Mouse (Mus musculus) ES-E14 (cell line): ENCODE measurements at regions not wholly inside any gene's neighbourhood (a gene's known extent, or its start where the extent isn't known, plus 50 kb on each side); places are given as distances from the start of the nearest gene placed in this dataset.
A peak's percentile ranks its signal among the peaks of the same experiment; 100 is the strongest.
"Not testable (repeated sequence)": the region's sequence is repeated elsewhere in the genome, so short reads cannot be mapped to it uniquely, and the experiment has no call there.

Experiments used
- DNase-seq: peaks from one replicate; pipeline ENCODE4 v3.0.0-alpha.2; 2013; ENCODE audit warnings: low read depth, low spot score
- H3K27ac ChIP-seq: 2 replicates; pipeline ENCODE4 v1.5.1; 2012; ENCODE audit warnings: low read depth, mild to moderate bottlenecking, low read length, moderate library complexity, mixed read lengths; ENCODE audit not compliant: poor library complexity, insufficient read depth, severe bottlenecking
- H3K36me3 ChIP-seq: 2 replicates; pipeline ENCODE4 v1.6.1; 2012; ENCODE audit warnings: mild to moderate bottlenecking, low read length, moderate library complexity, mixed read lengths; ENCODE audit not compliant: control insufficient read depth, poor library complexity, insufficient read depth, severe bottlenecking
- H3K4me1 ChIP-seq, 2 experiments: fragments of 150-350 bp in 1 of 2; sonication (generic) in 1 of 2; 2 replicates each; pipeline ENCODE4 v1.6.1; 2012; ENCODE audit warnings: low read length in 2 of 2, mild to moderate bottlenecking in 1 of 2, mixed read lengths in 1 of 2; ENCODE audit not compliant: control insufficient read depth in 2 of 2, insufficient read depth in 2 of 2, poor library complexity in 1 of 2
- H3K4me3 ChIP-seq, 2 experiments: fragments of 150-350 bp in 1 of 2; sonication (generic) in 1 of 2; 2 replicates each; pipeline ENCODE4 v1.5.1; 2012; ENCODE audit warnings: low read length in 2 of 2, low read depth in 1 of 2, mild to moderate bottlenecking in 1 of 2, mixed read lengths in 1 of 2; ENCODE audit not compliant: insufficient read depth in 1 of 2, poor library complexity in 1 of 2, severe bottlenecking in 1 of 2
- H3K9ac ChIP-seq: 2 replicates; pipeline ENCODE4 v1.6.1; 2012; ENCODE audit warnings: low read depth, mild to moderate bottlenecking, low read length, mixed read lengths; ENCODE audit not compliant: poor library complexity, insufficient read depth, severe bottlenecking
- H3K9me3 ChIP-seq: fragments of 150-350 bp; sonication (generic); 2 replicates; pipeline ENCODE4 v1.6.1; 2012; ENCODE audit warnings: low read depth, mild to moderate bottlenecking, low read length; ENCODE audit not compliant: control insufficient read depth, insufficient read depth
- CHD2 ChIP-seq: IDR thresholded peaks from 2 replicates; pipeline ENCODE4 v1.6.1; 2014; ENCODE audit warnings: mild to moderate bottlenecking, low read depth, low read length, inconsistent platforms
- in situ Hi-C, 2 experiments: fragments of 600-800 bp; cut with MboI; formaldehyde crosslinking; loops; one replicate each; pipeline ENCODE4 v1.15.1; 2025; ENCODE audit warnings: low sequenced_read_pairs in 2 of 2, inconsistent platforms in 1 of 2; ENCODE audit not compliant: unreplicated experiment in 2 of 2

DNA sequence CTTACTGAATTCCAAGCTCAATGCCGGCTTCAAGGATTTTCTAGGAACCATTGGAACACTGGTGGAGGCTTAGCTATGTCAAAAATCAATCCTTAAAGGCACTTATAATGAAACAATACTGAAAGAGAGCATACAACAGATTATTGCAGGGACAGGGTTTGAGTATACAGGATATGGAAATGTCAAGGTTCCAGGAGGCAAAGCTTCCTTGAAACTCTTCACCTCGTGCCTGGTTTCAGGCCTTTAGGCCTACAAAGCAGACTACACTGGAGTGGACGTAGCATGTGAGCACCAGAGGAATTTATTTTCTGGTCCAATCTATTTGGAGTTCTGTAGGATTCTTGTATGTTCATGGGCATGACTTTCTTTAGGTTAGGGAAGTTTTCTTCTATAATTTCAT lies 320.9 kb downstream of the Aasdhppt start:
- in situ Hi-C loops: not testable (repeated sequence)

DNA sequence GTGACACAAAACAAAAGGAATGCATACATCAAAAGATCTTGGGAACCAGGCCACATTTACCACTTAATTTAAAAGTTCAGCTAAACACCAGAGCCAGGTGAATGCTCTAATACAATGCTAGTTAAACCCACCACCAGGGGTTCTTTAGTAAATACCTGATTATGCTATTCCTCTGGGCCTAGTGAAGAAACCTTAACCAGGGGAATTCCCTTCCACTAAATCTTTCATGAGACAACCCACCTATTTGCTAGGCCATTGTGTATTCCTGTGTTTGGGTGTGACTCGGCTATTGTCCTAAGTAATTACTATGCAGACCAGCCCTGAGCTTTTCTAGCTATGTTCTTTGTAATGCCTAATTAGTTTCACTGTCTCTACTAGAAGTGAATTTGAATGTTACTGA lies 321.3 kb downstream of the Aasdhppt start:
- H3K36me3 ChIP-seq, H3K9me3 ChIP-seq, H3K9ac ChIP-seq, H3K4me3 ChIP-seq, in situ Hi-C loops: not testable (repeated sequence)
- Histone ChIP-seq H3K27ac (peak overlapping the region; percentile 62; the same call in 1 of the 2 replicates), H3K4me1 (peaks cover 0 to 14% of the 10 kb centered on the region in 2 experiments; a peak in 2 of 4 replicates)
- peak; percentile 51 for DNase-seq

More for the DNA sequence above, 320.9 kb downstream of the Aasdhppt start:
- not testable (repeated sequence) for H3K9ac ChIP-seq, H3K4me3 ChIP-seq, H3K36me3 ChIP-seq, H3K9me3 ChIP-seq
- Histone ChIP-seq H3K4me1 (peaks cover 0 to 14% of the 10 kb centered on the region in 2 experiments; a peak in 2 of 4 replicates), H3K27ac (peak overlapping the region; percentile 93)
- peak; percentile 39; the same call in 1 of the 2 replicates for TF ChIP-seq CHD2
- DNase-seq: peak; percentile 52
